Mouse (Mus musculus): Measurements from ENCODE around the gene B3galt1.

The B3galt1 gene

GRCm38 (mm10) chr2:67724249-67724648 is 158.6 kb downstream of the B3galt1 start:
- DNase-seq (ENCODE audit: extremely low spot score, low spot score), result no peak

- no peak for DNase-seq (ENCODE audit: extremely low spot score, low spot score)
Measured at GRCm38 (mm10) chr2:67730771-67731170, 165.1 kb downstream of the B3galt1 start.

GRCm38 (mm10) chr2:67751585-67751984 is 185.9 kb downstream of the B3galt1 start:
- DNase-seq (ENCODE audit: extremely low spot score, low spot score), result no peak

- DNase-seq (ENCODE audit: extremely low spot score, low spot score), result no peak
Measured at GRCm38 (mm10) chr2:67756507-67756906, 190.8 kb downstream of the B3galt1 start.

GRCm38 (mm10) chr2:67787536-67787935 is 221.9 kb downstream of the B3galt1 start:
- DNase-seq (ENCODE audit: extremely low spot score, low spot score), result no peak

- no peak for DNase-seq (ENCODE audit: extremely low spot score, low spot score)
Measured at GRCm38 (mm10) chr2:67797561-67797960, 231.9 kb downstream of the B3galt1 start.

- DNase-seq (ENCODE audit: extremely low spot score, low spot score), result no peak
Measured at GRCm38 (mm10) chr2:67799981-67800380, 234.3 kb downstream of the B3galt1 start.

- DNase-seq (ENCODE audit: extremely low spot score, low spot score), result no peak
Measured at GRCm38 (mm10) chr2:67816149-67816548, 250.5 kb downstream of the B3galt1 start.

GRCm38 (mm10) chr2:67818014-67818413 is 252.3 kb downstream of the B3galt1 start:
- no peak for DNase-seq (ENCODE audit: extremely low spot score, low spot score)

GRCm38 (mm10) chr2:67822360-67822759 is 256.7 kb downstream of the B3galt1 start:
- DNase-seq (ENCODE audit: extremely low spot score, low spot score), result no peak

- no peak for DNase-seq (ENCODE audit: extremely low spot score, low spot score)
Measured at GRCm38 (mm10) chr2:67827697-67828096, 262.0 kb downstream of the B3galt1 start.

- no peak for DNase-seq (ENCODE audit: extremely low spot score, low spot score)
Measured at GRCm38 (mm10) chr2:67829055-67829915, 263.6 kb downstream of the B3galt1 start.

- DNase-seq (ENCODE audit: extremely low spot score, low spot score), result no peak
Measured at GRCm38 (mm10) chr2:67847806-67848205, 282.1 kb downstream of the B3galt1 start.

- DNase-seq (ENCODE audit: extremely low spot score, low spot score), result no peak
Measured at GRCm38 (mm10) chr2:67850725-67851124, 285.1 kb downstream of the B3galt1 start.

- no peak for DNase-seq (ENCODE audit: extremely low spot score, low spot score)
Measured at GRCm38 (mm10) chr2:67858340-67858739, 292.7 kb downstream of the B3galt1 start.

- no peak for DNase-seq (ENCODE audit: extremely low spot score, low spot score)
Measured at GRCm38 (mm10) chr2:67859004-67859403, 293.3 kb downstream of the B3galt1 start.

GRCm38 (mm10) chr2:67873368-67873767 is 307.7 kb downstream of the B3galt1 start:
- no peak for DNase-seq (ENCODE audit: extremely low spot score, low spot score)

- DNase-seq (ENCODE audit: extremely low spot score, low spot score), result no peak
Measured at GRCm38 (mm10) chr2:67879836-67880235, 314.2 kb downstream of the B3galt1 start.

- DNase-seq (ENCODE audit: extremely low spot score, low spot score), result no peak
Measured at GRCm38 (mm10) chr2:67881713-67882281, 316.1 kb downstream of the B3galt1 start.

- DNase-seq (ENCODE audit: extremely low spot score, low spot score), result no peak
Measured at GRCm38 (mm10) chr2:67897956-67898689, 332.5 kb downstream of the B3galt1 start.

GRCm38 (mm10) chr2:67901574-67901973 is 335.9 kb downstream of the B3galt1 start:
- DNase-seq (ENCODE audit: extremely low spot score, low spot score), result no peak

GRCm38 (mm10) chr2:67902651-67903292 is 337.1 kb downstream of the B3galt1 start:
- no peak for DNase-seq (ENCODE audit: extremely low spot score, low spot score)
